Mouse (Mus musculus) urinary bladder, postnatal 36 days (tissue): ENCODE results near the gene Eaf2.

ENCODE experiments used
- DNase-seq, 2 experiments: peaks; one replicate each; pipeline ENCODE4 v3.0.0; 2022; ENCODE audit warnings: low spot score in 2 of 2, mixed read lengths in 1 of 2

The Eaf2 gene

GRCm38 (mm10) chr16:36770191-36770771 lies 104.5 kb downstream of the Eaf2 start:
- DNase-seq = no peak

- DNase-seq = no peak
Observed at GRCm38 (mm10) chr16:36751979-36752378, 122.8 kb downstream of the Eaf2 start.

GRCm38 (mm10) chr16:36747767-36748166 lies 127.0 kb downstream of the Eaf2 start:
- no peak for DNase-seq

- no peak for DNase-seq
Observed at GRCm38 (mm10) chr16:36747068-36747467, 127.7 kb downstream of the Eaf2 start.

- DNase-seq = no peak
Observed at GRCm38 (mm10) chr16:36743580-36743979, 131.2 kb downstream of the Eaf2 start.
